Mouse (Mus musculus) Muller cell, postnatal 12 days (primary cell): ENCODE results near the gene Oscp1.

Source experiments
- DNase-seq: peaks from one replicate; pipeline ENCODE4 v3.0.0-alpha.2; 2015; ENCODE audit errors: inconsistent ontology term

Gene Oscp1

DNA sequence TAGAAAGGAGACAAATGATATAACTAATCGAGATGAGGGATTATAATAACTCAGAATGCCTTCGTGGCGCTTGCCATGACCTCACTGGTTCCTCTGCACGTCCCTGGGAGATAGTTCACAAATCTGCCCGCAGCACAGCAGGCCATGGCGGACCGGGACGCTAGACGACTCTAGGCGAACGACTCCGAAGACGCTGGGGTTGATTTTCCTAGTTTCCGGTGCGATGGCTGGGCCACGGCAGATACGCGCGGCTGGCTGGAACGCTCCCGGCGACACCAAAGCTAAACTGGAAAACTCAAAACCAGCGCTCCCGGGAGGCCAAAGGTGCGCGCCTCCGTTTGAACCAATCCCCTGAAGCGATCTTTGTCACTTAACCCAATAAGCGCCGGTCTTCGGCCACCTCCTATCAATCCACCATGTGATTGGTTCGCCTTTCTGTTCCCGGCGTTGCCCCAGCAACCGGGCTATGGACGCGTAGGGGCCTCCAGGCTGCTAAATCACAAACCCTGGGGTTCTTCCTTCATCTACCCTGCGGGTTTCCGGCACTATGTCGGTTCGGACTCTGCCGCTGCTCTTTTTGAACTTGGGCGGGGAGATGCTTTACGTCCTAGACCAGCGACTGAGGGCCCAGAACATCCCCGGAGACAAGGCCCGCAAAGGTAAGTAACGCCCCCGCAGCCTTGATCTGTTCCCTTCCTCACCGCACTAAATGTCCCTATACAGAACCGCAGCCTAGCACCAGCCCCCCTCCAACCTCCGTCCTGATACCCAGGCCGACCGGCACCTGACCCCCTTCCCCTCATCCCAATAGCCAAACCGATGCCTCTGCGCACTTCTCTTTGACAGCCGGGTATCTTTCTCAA, at the start of gene Oscp1:
Gene Oscp1, plus strand, starts transcription at position 432 of the 863 bp plus-strand sequence.
- DNase-seq: peak; percentile 93

DNA sequence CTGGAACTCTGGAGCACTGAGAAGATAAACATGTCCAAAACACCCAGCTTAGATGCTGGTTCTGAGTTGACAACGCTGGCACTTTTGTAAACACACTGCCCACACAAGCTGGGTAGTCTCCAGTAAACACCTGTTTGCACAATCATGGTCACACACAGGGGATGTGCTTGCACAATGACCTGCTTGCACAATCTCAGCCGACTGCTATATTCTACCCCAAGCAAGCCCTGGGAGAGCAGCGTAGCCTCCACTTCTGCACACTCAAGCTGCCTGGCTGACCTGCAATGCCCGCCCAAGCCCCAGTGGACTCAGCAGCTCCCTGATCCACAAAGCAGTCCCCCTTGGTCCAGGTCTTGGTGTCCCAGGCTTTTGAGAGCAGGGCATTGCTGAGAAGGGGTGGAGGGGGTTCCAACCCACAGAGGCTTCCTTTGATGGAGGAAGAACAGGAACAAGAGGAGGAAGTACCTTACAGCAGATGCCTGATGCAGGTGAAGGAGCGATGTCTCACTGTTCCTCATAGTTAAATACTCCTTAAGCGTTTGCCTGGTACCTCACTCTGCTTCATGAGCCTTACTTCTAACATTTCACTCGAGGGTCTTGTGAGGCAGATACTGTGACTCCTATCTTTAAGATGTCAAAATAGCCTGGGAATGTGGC, 40.6 kb upstream of the Oscp1 start:
- DNase-seq: no peak

DNA sequence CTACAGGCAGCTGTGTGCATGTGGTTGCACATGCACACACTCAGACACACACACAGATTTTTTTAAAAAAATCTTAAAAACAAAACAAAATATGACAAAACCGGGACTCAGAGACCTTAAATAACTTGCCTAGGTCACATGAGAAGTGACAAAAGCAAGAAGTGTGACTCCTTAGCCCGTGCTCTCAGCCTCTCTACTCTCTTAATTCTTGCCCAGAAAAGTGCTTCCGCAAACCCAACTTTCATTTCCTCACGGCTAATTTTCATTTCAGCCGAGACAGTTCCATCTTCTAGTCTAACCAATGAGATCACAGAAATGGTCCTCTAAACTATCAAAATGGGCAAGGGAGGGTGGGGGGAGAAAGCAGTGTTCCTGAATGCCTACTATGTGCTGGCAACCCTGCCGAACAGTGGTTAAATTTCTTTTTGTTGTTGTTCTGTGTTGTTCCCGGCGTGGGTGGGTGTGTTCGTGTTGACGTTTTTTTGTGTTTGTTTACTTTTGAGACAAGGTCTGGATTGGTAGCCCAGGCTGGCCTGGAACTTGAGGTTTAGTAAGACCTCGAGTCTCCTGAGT, 39.3 kb upstream of the Oscp1 start:
- no peak for DNase-seq

DNA sequence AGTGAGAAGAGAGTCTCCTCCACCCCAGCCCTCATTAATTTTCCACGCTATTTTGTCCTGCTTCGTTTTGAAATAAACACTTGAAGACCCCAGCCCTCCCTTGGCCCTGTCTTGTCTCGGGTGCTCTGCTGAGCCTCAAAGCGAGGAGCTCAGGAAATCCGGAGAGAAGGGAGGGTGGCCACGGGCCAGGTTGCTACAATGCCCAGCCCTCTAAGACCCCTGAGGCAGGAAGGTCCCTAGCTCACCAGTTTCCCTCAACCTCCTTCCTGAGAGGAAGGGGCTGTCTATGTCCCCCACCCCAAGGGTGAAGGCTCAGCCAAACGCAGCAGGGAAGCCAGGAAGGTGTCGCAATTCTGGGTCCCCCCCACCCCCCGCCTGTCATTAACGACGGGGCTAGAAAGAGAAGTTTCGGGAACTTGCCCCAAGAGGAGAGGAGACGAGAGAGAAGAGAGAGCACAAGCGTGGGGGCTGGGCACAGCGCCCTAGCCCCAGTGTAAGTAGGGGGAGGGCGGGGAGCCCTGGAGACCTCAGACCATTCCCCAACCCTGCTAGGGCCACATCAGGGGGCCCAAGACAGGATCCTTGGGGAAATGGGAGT, 34.0 kb upstream of the Oscp1 start, which contains the start of gene Csf3r:
Gene Csf3r, plus strand, starts transcription at position 248 of the 598 bp plus-strand sequence.
- DNase-seq: no peak

DNA sequence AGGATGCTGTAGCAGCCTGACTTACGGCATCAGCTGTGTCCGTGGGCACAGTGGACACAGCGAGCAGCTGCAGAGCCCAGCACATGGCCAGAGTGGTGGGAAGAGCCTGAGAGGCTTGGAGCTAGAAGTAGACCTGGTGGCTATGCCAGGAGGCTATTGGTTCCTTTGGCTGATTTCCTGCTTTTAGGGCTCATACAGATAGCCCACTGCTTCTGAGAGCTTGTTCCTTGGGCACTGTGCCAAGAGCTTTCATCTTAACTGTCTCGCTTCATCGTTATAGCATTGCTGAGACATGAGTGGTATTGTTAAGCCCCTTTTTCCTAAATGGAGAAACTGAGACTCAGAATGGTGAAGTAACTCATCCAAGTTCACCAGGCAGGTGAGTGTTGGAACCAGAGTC, 32.6 kb upstream of the Oscp1 start:
- no peak for DNase-seq

DNA sequence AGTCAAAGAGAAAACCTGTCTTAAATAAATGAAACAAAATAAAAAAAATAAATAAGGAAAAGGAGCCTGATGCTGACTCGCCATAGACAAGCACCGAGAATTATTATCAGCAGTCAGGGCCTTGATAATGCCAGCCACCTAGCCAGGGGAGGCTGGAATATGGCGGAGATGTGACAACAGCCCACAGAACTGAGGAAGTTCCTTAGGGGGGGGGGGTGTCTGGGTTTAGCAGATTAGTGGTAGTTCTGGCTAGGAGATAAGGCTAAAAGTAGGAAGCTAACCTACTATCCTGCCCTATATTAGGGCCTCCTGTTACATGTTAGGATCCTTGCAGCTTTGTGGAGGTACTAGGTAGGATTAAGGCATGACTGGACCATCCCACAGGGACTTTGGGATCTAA, 30.4 kb upstream of the Oscp1 start:
- DNase-seq: no peak

DNA sequence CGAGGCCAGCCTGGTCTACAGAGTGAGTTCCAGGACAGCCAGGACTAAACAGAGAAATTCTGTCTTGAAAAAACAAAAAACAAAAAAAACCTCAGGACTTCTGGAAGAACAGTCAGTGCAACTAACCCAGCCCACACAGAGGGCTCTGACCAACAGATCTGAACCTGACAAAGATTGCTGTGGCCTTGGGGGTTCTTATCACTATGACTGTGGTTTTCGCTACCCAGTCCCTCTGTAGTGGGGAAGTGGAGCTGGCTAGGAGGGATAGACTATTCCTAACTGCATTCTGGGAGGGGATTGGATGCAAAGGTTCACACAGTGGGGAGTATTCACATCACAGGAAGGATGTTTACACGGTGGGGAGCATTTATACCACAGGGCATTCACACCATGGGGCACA, 29.3 kb upstream of the Oscp1 start:
- no peak for DNase-seq

DNA sequence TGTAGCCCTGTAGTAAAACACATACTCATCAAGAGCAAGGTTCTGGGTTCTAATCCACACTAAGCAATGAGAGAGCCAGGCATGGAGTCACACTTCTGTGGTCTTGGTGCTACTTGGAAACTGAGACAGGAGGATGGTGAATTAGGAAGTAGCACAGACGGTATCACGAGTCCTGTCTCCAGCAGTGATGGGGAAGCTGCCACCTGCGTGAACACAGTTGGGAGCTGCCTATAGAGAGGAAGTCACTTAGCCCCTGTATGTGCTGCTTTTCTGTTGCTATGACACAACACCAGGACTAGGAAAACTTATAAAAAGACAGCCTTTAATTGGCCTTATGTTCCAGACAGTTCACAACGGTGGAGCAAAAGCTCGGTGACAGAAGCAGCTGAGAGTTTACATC, 27.7 kb upstream of the Oscp1 start:
- DNase-seq: no peak

DNA sequence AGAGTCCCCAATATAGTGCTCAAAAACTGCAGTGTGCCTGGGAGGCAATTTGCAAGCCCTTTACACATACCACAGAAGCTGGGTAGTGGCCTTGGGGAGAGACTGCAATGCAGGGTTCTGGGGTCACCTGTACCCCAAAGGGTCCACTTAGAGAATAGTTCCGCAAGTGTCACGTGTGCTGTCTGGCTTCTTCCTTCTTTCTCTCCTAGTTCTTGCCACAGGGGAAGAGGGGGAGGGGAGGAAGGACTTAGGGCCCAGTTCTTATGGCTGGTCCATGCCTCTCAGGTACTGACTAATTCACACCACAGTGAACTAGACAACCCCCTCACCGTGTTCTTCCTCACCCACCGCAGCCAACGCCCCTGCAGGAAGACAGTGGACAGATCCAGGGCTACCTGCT, 23.0 kb upstream of the Oscp1 start:
- DNase-seq: no peak

DNA sequence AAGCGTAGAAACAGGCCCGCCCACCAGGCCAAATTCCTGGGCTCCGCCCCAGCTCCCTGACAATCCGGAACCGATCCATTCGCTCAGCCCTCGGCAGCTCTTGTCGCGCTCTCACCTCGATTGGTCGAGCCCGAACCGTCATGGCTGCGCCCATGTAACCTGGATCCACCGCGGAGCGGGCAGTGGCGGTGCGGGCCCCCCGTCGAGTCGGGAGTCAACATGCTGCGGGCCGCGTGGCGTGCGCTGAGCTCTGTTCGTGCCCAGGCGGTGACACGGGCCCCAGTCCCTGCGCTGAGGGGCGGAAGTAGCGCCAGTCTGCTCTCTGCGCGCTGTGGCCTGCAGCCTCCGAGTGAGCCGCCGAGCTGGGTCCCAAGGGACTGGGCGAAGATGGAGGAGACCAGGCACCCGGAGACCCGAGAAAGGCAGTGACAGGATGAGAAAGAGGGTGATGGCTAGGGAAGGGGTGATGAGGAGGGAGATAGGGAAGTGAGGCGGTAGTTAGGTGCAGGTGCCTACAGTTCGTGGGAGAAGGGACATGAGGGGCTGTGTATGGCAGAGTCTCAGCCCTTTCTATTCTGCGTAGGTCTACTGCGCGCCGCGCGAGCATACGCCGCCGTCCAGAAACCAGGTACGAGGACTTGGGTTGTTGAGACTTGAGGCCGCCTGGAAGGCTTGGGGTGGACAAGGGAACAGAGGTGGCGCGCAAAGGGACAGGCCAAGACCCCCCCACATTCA, 11.3 kb upstream of the Oscp1 start, which contains the start of gene Mrps15:
Gene Mrps15, plus strand, starts transcription at position 75 of the 735 bp plus-strand sequence.
- DNase-seq: peak; percentile 92

DNA sequence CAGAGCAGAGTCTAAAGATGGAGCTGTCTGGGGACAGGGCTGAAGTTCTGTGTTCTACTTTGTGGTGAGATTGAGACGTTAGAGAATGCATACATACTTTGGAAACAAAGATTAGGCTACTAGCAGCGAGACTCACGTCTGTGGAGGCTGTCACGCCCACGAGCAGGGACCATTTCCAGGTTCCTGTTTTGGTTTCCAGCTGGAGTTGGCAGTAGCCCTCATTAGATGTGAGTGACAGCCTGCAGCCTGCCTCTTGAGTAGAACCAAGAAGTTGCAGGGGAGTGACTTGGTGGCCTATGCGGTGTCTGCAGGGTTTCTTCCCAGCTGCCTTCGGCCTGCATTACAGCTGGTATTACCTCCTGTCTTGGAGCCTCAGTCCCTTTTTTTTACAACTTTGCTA, 6.7 kb upstream of the Oscp1 start:
- DNase-seq: no peak

DNA sequence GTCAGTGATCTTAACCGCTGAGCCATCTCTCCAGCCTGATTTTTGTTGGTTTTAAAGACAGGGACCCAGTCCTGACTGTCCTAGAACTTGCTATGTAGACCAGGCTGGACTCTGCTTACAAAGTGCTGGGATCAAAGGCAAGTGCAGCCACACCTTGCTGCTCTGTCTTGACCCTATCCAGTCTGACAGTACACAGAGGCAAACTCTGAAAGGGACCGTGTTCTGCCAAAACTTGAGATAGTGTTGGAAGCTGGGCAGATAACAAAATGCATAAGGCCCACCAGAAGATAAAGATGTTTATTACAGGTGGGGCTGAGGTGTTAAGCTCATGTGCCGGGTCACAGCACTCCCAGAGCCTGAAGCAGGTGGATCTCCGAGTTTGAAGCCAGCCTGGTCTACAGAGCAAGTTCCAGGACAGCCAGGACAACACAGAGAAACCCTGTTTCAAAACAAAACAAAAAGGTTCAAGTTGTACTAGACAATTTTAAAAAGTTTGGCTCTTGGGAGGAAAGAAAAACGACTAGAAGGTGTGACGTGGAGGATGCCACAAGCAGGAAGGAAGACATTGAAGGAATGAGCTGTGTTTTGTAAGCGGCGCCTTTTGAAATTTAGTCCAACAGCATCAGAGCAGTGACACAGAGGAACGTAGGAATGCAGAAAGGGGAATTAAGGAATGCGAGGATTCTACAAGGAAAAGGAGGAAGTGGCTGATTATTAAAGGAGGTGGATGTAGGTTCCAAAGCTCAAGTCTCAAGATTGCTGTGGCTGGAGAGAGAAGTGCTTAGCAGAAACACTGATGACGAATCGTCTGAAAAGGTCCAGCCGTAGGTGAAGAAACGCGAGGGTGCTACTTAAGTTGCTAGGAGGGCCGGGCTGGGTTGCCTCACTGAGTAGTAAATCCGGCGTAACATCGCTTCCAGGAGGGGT, 895 bp upstream of the Oscp1 start:
- peak; percentile 49 for DNase-seq

DNA sequence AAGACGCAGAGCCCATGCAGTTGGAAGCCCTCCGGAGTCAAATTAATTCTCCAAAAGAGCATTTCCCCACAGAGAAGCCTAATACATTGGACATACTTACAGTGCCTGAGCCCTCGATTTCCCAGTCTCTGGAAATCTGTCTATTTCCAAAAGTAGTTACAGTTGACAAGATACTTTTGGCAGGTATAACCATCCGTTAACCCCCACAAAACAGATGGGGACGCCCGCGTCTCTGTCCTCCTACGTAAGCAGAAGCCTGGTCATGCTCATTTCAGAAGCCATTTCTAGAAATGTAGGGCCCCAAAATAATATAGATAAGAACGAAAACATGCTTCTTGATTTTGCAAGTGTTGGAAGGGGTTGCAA, 615 bp downstream of the Oscp1 start:
- no peak for DNase-seq

DNA sequence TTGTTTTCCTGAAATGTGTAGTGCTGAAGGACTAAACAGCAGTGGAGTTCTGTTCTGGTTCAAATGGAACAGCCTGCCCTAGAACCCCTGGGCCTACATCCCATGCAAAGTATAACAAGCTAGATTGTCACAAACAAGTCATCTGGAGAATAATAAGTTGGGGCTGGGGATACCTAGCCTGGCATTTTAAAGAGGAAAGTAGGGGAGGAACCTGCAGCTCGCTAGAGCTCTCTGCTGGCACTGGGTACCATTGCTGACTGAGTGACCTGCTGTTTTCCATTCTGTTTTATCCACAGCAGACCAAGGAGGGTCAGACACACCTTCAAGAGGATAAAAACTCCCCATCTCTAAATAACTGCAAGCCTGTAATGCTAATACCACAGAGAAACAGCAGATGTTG, 4.5 kb downstream of the Oscp1 start:
- DNase-seq: no peak

DNA sequence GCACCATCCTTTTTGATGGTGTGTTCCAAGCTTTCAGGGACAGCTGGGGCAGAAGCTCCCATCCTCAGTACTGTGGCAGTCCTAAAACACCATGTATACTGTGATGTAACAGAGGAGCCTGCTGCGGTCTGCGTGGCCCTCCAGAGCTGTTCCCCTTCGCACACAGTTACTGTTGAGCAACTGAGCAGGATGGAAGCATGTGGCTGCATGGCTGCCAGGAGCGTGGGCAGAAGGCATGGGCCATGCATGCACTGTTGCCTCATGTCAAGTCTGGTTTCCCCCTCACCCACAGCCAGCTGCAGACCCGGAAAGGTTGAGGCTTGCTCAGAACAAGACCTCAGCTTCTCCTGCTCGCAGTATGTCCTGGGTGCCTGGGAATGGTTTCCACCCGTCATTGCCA, 6.9 kb downstream of the Oscp1 start:
- no peak for DNase-seq

DNA sequence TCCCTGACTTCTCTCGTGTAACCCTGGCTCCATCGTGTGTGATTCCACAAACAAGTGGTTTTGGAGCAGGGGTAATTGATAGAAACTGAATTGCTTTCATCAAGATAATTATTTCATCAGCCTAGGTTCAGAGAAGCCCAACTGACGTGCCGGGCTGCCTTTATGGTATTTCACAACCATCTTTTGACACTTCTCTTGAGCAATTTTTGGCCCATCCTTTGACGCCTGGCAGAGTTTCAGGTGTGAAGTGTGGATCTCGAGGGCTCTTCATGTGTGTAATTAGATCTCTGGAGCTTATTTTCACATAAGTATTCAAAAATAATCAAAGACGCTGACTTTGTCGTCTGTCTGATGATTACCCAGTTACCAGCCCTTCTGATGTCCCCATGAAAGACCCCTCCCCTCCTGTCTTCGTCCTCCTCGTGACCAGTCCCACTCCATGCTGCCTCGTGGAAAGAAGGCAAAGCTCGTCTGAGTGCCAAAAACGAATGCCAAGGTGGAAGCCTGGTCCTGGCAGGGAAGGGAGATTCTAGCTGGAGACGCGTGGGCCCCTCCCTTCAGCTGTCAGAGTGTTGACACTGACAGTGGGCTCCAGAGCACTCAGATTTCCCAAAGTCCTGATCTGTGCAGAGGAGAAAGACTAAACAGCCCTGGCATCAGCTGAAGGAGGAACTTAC, 9.2 kb downstream of the Oscp1 start:
- peak; percentile 34 for DNase-seq

DNA sequence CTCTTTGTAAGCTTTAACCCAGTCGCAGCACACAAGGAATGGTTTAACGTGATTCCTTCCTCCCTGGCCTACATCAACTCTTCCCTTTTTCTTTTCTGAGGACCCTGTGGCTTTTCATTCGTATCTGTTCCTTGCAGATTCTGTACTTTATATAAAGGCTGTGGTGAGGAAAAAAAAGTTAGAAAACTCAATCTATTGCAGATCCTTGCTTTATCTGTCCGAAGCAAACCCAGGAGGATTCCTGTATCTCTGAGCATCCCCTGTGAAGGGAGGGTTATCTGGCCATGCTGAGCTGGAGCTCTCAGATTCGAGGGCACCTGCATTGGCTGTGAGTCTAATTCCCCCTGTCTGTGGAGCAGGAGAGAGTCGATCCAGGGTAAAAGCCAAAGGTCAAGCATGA, 10.5 kb downstream of the Oscp1 start:
- DNase-seq: no peak

DNA sequence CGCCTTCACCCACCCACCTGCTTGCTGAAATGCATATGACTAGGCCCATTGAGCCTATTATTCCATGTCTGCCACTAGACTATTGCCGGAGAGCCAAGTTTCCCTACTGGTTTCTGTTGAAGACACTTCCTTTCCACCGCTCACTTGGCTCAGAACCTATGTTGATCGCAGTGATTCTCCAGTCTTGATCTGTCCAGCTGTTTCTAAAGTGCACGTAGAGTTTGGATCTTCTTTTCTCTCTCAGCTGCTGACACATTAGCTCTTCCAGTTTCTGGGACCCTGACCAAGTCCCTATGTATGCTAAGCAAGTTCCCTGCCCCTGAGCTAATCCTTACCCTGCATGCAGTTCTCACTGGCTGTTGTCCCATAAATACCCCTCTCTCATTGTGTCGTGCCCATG, 19.5 kb downstream of the Oscp1 start:
- DNase-seq: no peak

DNA sequence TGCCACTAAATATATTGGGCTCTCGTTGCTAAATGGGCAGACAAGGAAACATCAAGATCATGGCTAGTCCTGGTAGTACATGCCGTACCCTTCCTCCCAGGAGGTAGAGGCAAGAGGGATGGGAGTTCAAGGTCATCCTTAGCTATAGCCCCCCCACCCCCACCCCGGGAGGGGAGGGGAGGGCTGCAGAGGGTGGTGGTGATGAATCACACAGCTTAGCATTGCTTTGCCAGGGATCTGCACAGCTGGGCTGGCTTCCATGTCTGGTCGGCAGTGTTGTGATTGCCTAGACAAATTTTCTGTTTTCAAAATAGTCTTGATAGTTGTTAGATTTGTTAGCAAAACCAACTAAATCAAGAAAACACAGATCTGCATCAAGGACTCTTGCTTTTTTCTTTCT, 20.9 kb downstream of the Oscp1 start:
- no peak for DNase-seq

DNA sequence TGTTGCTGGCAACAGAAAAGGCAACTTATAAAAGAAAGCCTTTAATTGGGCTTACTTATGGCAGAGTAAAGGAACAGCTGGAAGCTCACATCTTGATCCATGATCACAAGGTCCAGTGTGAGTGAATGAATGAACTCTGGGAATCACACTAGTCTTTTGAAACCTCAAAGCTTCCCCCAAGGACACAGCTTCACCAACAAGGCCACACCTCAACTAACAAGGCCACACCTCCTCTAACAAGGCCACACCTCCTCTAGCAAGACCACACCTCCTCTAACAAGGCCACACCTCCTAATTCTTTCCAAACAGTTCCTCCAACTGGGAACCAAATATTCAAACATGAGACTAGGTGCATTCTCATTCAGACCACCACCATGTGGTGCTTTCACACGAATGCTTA, 23.2 kb downstream of the Oscp1 start:
- DNase-seq: no peak
